Comparison of ENCODE assay signal across 14 mouse cellular contexts in genomic region chr11:106687293-106687692, GRCm38 (mm10).
"Had no signal": no experiment of that assay in that cellular context is flagged by ENCODE, and none has a peak within 500 bp of the region (broad histone marks: within the 10 kb centered on the region; RNA-seq: fewer than 3 reads in every experiment).

No protein-coding gene starts in this region.

- DNase-seq: kidney, adult 18-20 months; kidney, adult 9 months; kidney, postnatal 14 days; layer of hippocampus, adult 9-11 months; liver; lung, adult 18-20 months; lung, postnatal 10 days; lung, postnatal 36 days; midbrain, embryonic 14.5 days; right cerebral cortex, adult 18-20 months; right cerebral cortex, postnatal 25 days; spleen, adult 18-20 months had no signal

- ATAC-seq: intestine, embryonic 16.5 days; liver, embryonic 12.5 days had no signal
